Mouse (Mus musculus) ovary, adult 18-20 months (tissue): ENCODE results near the gene Smc6.

Experiments
- DNase-seq: peaks from one replicate; pipeline ENCODE4 v3.0.0; 2022; ENCODE audit warnings: low spot score, mixed read lengths

Smc6 gene

GRCm38 (mm10) chr12:11281584-11281983 is 15.9 kb downstream of the Smc6 start:
- no peak for DNase-seq

- DNase-seq, result no peak
These were observed 20.7 kb downstream of the Smc6 start for GRCm38 (mm10) chr12:11286382-11286781.

GRCm38 (mm10) chr12:11300858-11301257 is 35.2 kb downstream of the Smc6 start:
- no peak for DNase-seq

GRCm38 (mm10) chr12:11306753-11307645 is 41.3 kb downstream of the Smc6 start:
- DNase-seq, result peak; percentile 16

GRCm38 (mm10) chr12:11311106-11311505 is 45.4 kb downstream of the Smc6 start:
- DNase-seq, result no peak

GRCm38 (mm10) chr12:11313840-11314239 is 48.2 kb downstream of the Smc6 start:
- no peak for DNase-seq

- DNase-seq, result no peak
These were observed 52.0 kb downstream of the Smc6 start for GRCm38 (mm10) chr12:11317671-11318070.

- no peak for DNase-seq
These were observed 58.8 kb downstream of the Smc6 start for GRCm38 (mm10) chr12:11324480-11324879.

- DNase-seq, result no peak
These were observed 60.8 kb downstream of the Smc6 start for GRCm38 (mm10) chr12:11326483-11326882.

GRCm38 (mm10) chr12:11336845-11337244 is 71.2 kb downstream of the Smc6 start:
- no peak for DNase-seq

- no peak for DNase-seq
These were observed 72.6 kb downstream of the Smc6 start for GRCm38 (mm10) chr12:11338251-11338650.

GRCm38 (mm10) chr12:11342020-11342600 is 76.4 kb downstream of the Smc6 start:
- DNase-seq, result no peak

GRCm38 (mm10) chr12:11345963-11346362 is 80.3 kb downstream of the Smc6 start:
- DNase-seq, result no peak

- DNase-seq, result no peak
These were observed 82.7 kb downstream of the Smc6 start for GRCm38 (mm10) chr12:11348423-11348822.

- no peak for DNase-seq
These were observed 84.2 kb downstream of the Smc6 start for GRCm38 (mm10) chr12:11349870-11350269.

GRCm38 (mm10) chr12:11350895-11351294 is 85.2 kb downstream of the Smc6 start:
- DNase-seq, result peak; percentile 12

GRCm38 (mm10) chr12:11362435-11362834 is 96.7 kb downstream of the Smc6 start:
- no peak for DNase-seq

GRCm38 (mm10) chr12:11364870-11365269 is 99.2 kb downstream of the Smc6 start:
- no peak for DNase-seq

GRCm38 (mm10) chr12:11367099-11367765 is 101.5 kb downstream of the Smc6 start:
- no peak for DNase-seq
